Mouse (Mus musculus) fibroblast of lung, adult 2 months (primary cell): ENCODE measurements at regions not wholly inside any gene's neighbourhood (a gene's known extent, or its start where the extent isn't known, plus 50 kb on each side); places are given as distances from the start of the nearest gene placed in this dataset.

Experiments used
- DNase-seq: peaks from one replicate; pipeline ENCODE4 v3.0.0-alpha.2; 2011; ENCODE audit warnings: low read depth

DNA sequence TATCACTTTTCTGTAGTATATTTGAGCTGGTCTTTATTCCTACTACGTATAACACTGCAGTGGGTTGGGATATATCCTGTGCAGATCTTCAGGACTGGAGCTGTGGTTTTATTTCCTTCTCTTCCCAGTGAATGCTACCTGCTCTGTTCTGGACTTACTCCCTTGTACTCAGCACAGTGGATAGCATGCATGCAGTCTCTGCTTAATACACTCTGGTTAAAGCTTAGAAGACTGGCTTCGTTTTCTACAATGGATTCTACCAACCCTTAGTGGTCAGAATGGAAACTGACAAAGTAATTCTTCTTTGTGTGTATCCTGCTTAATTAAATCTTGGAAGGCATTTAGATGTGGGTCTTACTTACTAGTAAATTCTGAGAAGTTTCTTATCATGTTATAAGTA, 292.3 kb downstream of the 1700017N19Rik start:
- DNase-seq = no peak

DNA sequence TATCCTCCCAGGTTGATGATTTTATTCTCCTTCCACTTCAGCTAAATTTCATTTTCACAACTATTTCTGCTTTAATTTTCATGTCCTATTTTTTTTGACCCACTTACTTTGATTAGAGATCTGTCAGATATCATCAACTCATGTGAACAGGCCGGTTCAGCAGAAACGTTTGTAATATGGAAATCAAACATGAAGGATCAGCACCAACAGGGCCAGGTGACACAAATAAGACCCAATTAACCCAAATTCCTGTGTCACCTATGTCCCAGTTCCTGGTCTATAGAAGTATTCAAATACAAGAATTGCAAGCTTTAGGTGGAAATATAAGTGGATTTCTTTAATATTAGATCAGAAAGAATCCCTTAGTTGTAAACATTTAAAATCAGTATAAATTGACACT, 332.7 kb downstream of the 1700017N19Rik start:
- no peak for DNase-seq

DNA sequence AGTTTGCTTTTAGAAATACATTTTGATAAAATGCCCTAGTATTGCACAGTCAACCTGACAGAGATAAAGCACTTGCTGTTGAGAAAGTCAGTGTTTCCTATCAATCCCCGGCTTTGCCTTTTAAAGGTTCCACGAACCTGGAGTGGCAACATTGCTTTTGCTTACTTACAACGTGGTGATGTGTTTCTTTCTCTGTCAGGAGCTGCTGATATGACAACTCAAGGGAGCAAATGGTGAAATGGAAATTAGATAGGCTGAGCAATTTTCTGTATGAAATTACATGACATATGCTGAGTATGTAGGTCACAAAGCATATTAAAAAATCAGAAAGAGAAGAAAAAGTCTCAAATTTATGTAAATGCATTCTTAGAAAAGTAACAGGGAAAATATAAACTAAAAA, 336.8 kb downstream of the 1700017N19Rik start:
- DNase-seq = no peak

DNA sequence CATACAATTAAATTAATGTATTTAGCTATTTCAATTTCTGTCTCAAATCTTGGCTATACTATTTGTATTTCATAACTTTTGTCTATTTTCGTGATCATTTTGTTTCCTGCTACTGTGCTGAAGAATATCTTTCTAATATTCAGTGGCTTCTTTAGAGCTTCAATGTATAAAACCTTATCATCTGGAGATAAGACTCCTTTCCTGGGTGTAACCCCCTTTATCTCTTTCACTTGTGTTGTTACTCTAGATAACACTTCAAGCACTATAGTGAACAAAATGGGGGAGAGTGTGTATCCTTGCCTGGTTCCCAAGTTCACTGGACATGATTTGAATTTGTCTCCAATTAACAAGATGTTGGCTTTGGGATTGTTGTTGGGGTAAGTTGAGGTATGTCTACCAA, 341.5 kb downstream of the 1700017N19Rik start:
- DNase-seq = no peak

DNA sequence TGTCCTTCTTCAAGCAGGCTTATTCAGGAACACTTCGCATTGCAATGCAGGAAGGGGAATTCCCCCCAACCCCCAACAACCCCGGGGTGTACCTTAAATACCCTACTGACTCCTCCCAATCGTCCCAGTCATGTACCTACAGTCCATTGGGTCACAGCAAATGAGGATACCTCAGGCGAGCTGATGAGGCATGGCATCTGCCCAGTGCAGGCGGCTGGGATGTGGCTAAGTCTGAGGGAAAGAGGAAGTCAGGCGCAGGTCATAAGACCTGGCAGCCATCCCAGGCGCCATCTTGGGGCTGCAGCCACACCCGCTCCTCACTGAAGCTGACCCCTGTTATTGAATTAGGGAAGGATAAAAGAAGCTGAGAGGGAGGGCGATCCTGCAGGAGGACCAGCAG, 368.1 kb downstream of the 1700017N19Rik start:
- DNase-seq = no peak

DNA sequence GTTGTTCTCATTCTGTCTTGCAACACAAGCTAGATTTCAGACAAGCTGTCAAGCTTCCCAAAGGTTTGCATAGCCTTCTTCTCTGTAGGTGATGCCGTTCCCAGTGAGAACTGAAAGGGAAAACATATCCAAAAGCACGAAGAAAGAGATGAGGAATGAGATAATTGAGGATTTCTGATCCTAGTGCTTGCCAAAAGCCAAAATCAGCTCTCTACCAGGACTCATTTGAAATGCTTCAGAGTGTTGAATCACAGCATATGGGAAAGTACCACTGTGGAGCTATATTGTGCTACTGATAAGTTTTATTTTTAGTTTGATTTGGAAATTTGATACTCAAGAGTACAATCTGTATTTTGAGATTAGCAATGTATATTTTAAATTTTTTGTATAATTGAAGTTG, 413.2 kb downstream of the 1700017N19Rik start:
- DNase-seq = no peak

DNA sequence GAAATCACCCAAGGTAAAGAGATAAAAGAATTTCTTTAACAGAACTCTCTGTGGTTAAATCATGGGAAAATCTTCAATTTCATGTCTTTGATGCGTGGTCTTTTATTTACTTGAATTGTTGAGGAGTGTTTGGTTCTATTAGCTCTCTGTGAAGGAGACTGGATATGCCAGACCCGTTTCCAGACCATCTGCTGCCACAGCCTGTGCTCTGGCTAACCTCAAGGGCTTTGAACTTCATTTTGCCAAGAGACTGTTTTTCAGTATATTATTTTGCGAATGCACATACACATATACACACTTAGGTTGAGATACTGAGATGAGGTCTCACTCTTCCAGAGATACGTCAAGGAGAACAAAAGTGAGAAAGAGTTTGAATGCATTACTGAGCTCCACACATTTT, 414.4 kb downstream of the 1700017N19Rik start:
- DNase-seq = no peak

DNA sequence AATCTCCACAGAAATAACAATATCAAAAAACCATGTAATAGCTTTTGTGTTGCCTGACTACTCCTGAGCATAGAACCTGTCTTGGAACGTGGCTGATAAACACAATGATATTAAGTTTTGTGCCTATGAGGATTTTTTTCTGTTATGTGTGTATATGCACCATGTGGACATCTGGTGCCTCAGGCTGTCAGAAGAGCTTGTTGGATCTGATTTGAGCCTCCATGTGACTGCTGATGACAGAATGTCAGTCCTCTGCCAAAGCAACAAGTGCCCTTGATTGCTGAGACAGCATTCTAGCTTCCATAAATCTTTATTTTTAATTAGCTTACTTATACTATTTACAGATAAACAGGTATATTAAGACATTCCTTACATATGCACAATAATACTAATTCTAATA, 425.1 kb downstream of the 1700017N19Rik start:
- DNase-seq = no peak

DNA sequence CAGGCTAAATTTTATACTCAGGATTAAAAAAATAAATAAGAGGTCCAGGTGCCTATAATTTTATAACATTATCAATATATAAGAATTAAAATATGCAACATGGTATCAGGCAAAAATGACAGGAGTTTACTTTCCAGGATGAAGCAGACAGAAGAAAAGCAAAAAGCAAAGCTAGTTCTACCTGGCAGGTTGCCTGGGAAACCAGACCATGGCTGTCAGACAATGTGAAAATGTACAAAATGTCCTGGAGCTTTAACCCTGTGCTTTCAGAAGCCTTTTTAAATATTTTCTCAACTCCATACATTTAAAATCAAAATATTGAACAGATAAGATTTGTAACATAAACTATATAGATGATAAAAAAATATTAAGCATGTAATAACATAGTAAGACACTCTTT, 448.3 kb downstream of the 1700017N19Rik start:
- DNase-seq = no peak

DNA sequence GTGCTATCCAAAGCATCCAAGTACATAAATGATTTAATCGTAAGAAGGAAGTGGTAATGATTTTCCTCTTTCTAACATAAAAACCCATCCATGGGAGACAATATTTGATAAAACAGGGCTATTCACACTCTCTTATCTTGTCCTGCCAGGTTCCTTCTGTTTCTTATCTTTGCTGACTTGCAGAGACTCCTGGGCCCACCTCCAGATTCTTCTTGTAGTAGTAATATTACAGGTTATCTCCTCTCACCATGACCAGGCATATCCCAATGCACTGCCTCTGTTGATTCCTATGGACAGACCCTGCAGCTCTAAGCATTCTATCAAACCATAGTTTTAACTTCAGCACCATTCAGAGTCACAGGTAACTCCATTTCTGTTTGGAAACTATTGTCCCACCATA, 448.8 kb downstream of the 1700017N19Rik start:
- no peak for DNase-seq
